15 mouse cellular contexts compared by ENCODE assay signal in genomic region chr11:72659918-72660317, GRCm38 (mm10). TPM values are rescaled to one million over a fixed set of nuclear protein-coding genes. Genes with fewer than 3 reads are reported as not detected.
A peak's percentile ranks its signal among the peaks of the same experiment; 100 is the strongest.
DNase-seq lines count a peak whose midpoint lies in the region; TF ChIP-seq lines count a peak whose summit lies in the region.
"Had no signal": no experiment of that assay in that cellular context is flagged by ENCODE, and none has a peak within 500 bp of the region (broad histone marks: within the 10 kb centered on the region; RNA-seq: fewer than 3 reads in every experiment).

No protein-coding gene starts in this region.

- TF ChIP-seq CTCF in kidney, adult 2 months (conservative IDR thresholded peaks at IDR 0.05; ENCODE audit: insufficient read depth, insufficient read length, low read depth, low read length), result no peak
- TF ChIP-seq CTCF in MEL (IDR thresholded peaks at IDR 0.05 in 2 of 3, conservative IDR thresholded peaks at IDR 0.05 in 1 of 3; ENCODE audit: control insufficient read depth in 1 of 3, insufficient read depth in 1 of 3, low read depth in 2 of 3, low read length in 3 of 3, poor library complexity in 1 of 3, severe bottlenecking in 1 of 3), result peak in 2 of 3 experiments; percentile 26 to 59; a peak in 2 of 6 replicates

- DNase-seq in kidney, adult 2 months, result peak; percentile 5
- no peak for DNase-seq in kidney, postnatal 4 days
- peak; percentile 20 for DNase-seq in lung, postnatal 36 days
- DNase-seq in lung, postnatal 14 days, result no peak
- DNase-seq in MEL (ENCODE audit: low read depth, low spot score), result peak; percentile 65
- peak; percentile 19 for DNase-seq in naive thymus-derived CD4-positive, alpha-beta T cell, adult 2 months (ENCODE audit: low read depth)
- no peak for DNase-seq in kidney, adult 9 months
- DNase-seq in embryonic facial prominence, embryonic 10.5 days (ENCODE audit: low spot score), result no peak
- DNase-seq: adrenal gland, postnatal 36 days; cerebellum, postnatal 10 days; kidney, adult 18-20 months; thymus, postnatal 4 days had no signal

- TF ChIP-seq RAD21 in MEL (IDR thresholded peaks at IDR 0.05; ENCODE audit: low read depth, low read length), result peak; percentile 62

- TF ChIP-seq POLR2A in kidney, adult 2 months (IDR thresholded peaks at IDR 0.05; ENCODE audit: low read depth, low read length), result no peak
- no peak for TF ChIP-seq POLR2A in MEL (IDR thresholded peaks at IDR 0.05; ENCODE audit: control insufficient read depth in 1 of 2, insufficient read depth in 1 of 2, low read depth in 1 of 2, low read length in 2 of 2, poor library complexity in 1 of 2)

- no peak overlapping the region for H3K4me3 ChIP-seq in kidney, adult 2 months (ENCODE audit: insufficient read depth, low read depth, low read length)
- no peak overlapping the region for H3K4me3 ChIP-seq in MEL (ENCODE audit: control insufficient read depth in 1 of 2, insufficient read depth in 1 of 2, low read depth in 2 of 2, low read length in 2 of 2)
- H3K4me3 ChIP-seq in embryonic facial prominence, embryonic 10.5 days, result no peak overlapping the region
- H3K4me3 ChIP-seq: hindbrain, embryonic 12.5 days; limb, embryonic 13.5 days had no signal

- H3K79me2 ChIP-seq in MEL (ENCODE audit: control insufficient read depth, insufficient read depth, low read length, poor library complexity), result peaks cover 12% of the 10 kb centered on the region

- H3K36me3 ChIP-seq in kidney, adult 2 months (ENCODE audit: control insufficient read depth, insufficient read depth, low read length), result no peaks in the 10 kb centered on the region
- H3K36me3 ChIP-seq in MEL (ENCODE audit: control insufficient read depth in 1 of 2, insufficient read depth in 2 of 2, low read length in 2 of 2), result peaks cover 0 to 24% of the 10 kb centered on the region in 2 experiments
- peaks cover 11% of the 10 kb centered on the region for H3K36me3 ChIP-seq in embryonic facial prominence, embryonic 10.5 days (replicated peaks)
- H3K36me3 ChIP-seq: hindbrain, embryonic 12.5 days; limb, embryonic 13.5 days had no signal

- no peaks in the 10 kb centered on the region for H3K27me3 ChIP-seq in kidney, adult 2 months (replicated peaks; ENCODE audit: control insufficient read depth, insufficient read depth, low read length)
- H3K27me3 ChIP-seq in MEL (ENCODE audit: control insufficient read depth in 1 of 2, insufficient read depth in 2 of 2, low read length in 2 of 2), result no peaks in the 10 kb centered on the region
- no peaks in the 10 kb centered on the region for H3K27me3 ChIP-seq in embryonic facial prominence, embryonic 10.5 days (replicated peaks; ENCODE audit: low read depth, poor library complexity, severe bottlenecking)
- H3K27me3 ChIP-seq: hindbrain, embryonic 12.5 days; limb, embryonic 13.5 days had no signal

- H3K9me3 ChIP-seq in MEL (replicated peaks; ENCODE audit: insufficient read depth, low read length), result no peaks in the 10 kb centered on the region
- H3K9me3 ChIP-seq in embryonic facial prominence, embryonic 10.5 days, result 0 out of 2 replicates have a peak, but pooled peaks cover 2% of the 10 kb centered on the region
- H3K9me3 ChIP-seq: G1E; hindbrain, embryonic 12.5 days; limb, embryonic 13.5 days had no signal

- H3K27ac ChIP-seq in kidney, adult 2 months (ENCODE audit: insufficient read depth, low read depth, low read length), result no peak overlapping the region
- no peak overlapping the region for H3K27ac ChIP-seq in MEL (ENCODE audit: control insufficient read depth, low read depth, low read length)
- no peak overlapping the region for H3K27ac ChIP-seq in embryonic facial prominence, embryonic 10.5 days (replicated peaks)
- H3K27ac ChIP-seq: hindbrain, embryonic 12.5 days; limb, embryonic 13.5 days had no signal

- H3K4me1 ChIP-seq in kidney, adult 2 months (ENCODE audit: control insufficient read depth, insufficient read depth, low read length), result no peaks in the 10 kb centered on the region; the same call in 1 of the 2 replicates
- peaks cover 8 to 13% of the 10 kb centered on the region in 2 experiments for H3K4me1 ChIP-seq in MEL (ENCODE audit: control insufficient read depth in 1 of 2, insufficient read depth in 2 of 2, low read length in 2 of 2)
- H3K4me1 ChIP-seq in embryonic facial prominence, embryonic 10.5 days, result no peaks in the 10 kb centered on the region
- H3K4me1 ChIP-seq: hindbrain, embryonic 12.5 days; limb, embryonic 13.5 days had no signal

- no peak for TF ChIP-seq EP300 in MEL (IDR thresholded peaks at IDR 0.05; ENCODE audit: low read depth in 1 of 2, low read length in 2 of 2)

- H3K9ac ChIP-seq in MEL (ENCODE audit: control insufficient read depth, low read depth, low read length, poor library complexity, severe bottlenecking), result no peak overlapping the region
- H3K9ac ChIP-seq: hindbrain, embryonic 12.5 days; limb, embryonic 13.5 days had no signal

TF ChIP-seq in MEL, 35 proteins besides CTCF, POLR2A, EP300 and RAD21:
- TF ChIP-seq SMC3 (IDR thresholded peaks at IDR 0.05; ENCODE audit: low read depth, low read length) (peak; percentile 65), USF1 (IDR thresholded peaks at IDR 0.05; ENCODE audit: low read depth, low read length) (no peak), ETS1 (IDR thresholded peaks at IDR 0.05; ENCODE audit: low read depth, low read length) (no peak), JUND (IDR thresholded peaks at IDR 0.05; ENCODE audit: low read depth, low read length) (0 out of 2 replicates have a peak, but pooled peaks have one; percentile 16), ZNF384 (IDR thresholded peaks at IDR 0.05; ENCODE audit: low read depth, low read length) (peak; percentile 15; the same call in 1 of the 2 replicates), ZC3H11A (IDR thresholded peaks at IDR 0.05; ENCODE audit: low read depth, low read length) (peak; percentile 43; the same call in 1 of the 2 replicates)
TF ChIP-seq in MEL: peak in this region for 4.

RNA-seq across cellular contexts. Expression of gene Ankfy1, which starts 29.9 kb away (rescaled TPM):
- polyA plus RNA-seq in kidney, adult 2 months (2012; rRNA removed), result 25.9 TPM in 2 replicates
- 148 and 175 TPM in 2 replicates for total RNA-seq in MEL (2012; rRNA removed)
- 100 to 1,000 TPM in 1 of 2 experiments, 10 to 100 TPM in 1; 60.6 to 153 TPM for polyA plus RNA-seq in MEL (2012; ENCODE audit: insufficient read depth in 1 of 2, insufficient read length in 2 of 2, low read depth in 1 of 2, low replicate concordance in 2 of 2, missing spikeins in 1 of 2)
- polyA plus RNA-seq in embryonic facial prominence, embryonic 10.5 days (2016; fragmentation: Nextera tagmentation; extraction: Ambion mirVana), result 26.3 and 26.5 TPM in 2 replicates

RNA-seq across cellular contexts. Expression of gene Ube2g1, which starts 52.8 kb away (rescaled TPM):
- 8.4 and 8.9 TPM in 2 replicates for polyA plus RNA-seq in kidney, adult 2 months (2012; rRNA removed)
- total RNA-seq in MEL (2012; rRNA removed), result 26.6 and 29.2 TPM in 2 replicates
- 10 to 100 TPM; 38.0 to 38.1 TPM for polyA plus RNA-seq in MEL (2012; ENCODE audit: insufficient read depth in 1 of 2, insufficient read length in 2 of 2, low read depth in 1 of 2, low replicate concordance in 2 of 2, missing spikeins in 1 of 2)
- 89.0 and 91.5 TPM in 2 replicates for polyA plus RNA-seq in embryonic facial prominence, embryonic 10.5 days (2016; fragmentation: Nextera tagmentation; extraction: Ambion mirVana)

Comparison
In these comparisons a context has a peak if more than half of its experiments do, and no peak if none do; other contexts are left out.
1. DNase-seq: peak in kidney, adult 2 months (single experiment), lung, postnatal 36 days (single experiment), MEL (single experiment) and naive thymus-derived CD4-positive, alpha-beta T cell, adult 2 months (single experiment); none in kidney, postnatal 4 days (0 of 2), lung, postnatal 14 days (single experiment), kidney, adult 9 months (single experiment) and embryonic facial prominence, embryonic 10.5 days (single experiment).